Mouse (Mus musculus): ENCODE measurements around the gene Sox6. TPM values are rescaled to one million over a fixed set of nuclear protein-coding genes. Genes with fewer than 3 reads are reported as not detected.

Sox6 gene
- polyA plus RNA-seq, 1 experiment from 2014 or later, result 33.2 TPM

- H3K36me3 ChIP-seq, result no peaks in the 10 kb centered on the region
- H3K9me3 ChIP-seq (replicated peaks), result no peaks in the 10 kb centered on the region; the same call in 1 of the 2 replicates
- no peak for ATAC-seq (ENCODE audit: insufficient number of reproducible peaks, low FRiP score)
- H3K27me3 ChIP-seq (replicated peaks), result no peaks in the 10 kb centered on the region
- H3K4me2 ChIP-seq, result no peak overlapping the region
- H3K4me1 ChIP-seq (replicated peaks), result peaks cover 4% of the 10 kb centered on the region; the same call in 1 of the 2 replicates
- H3K9ac ChIP-seq, result no peak overlapping the region
- WGBS, result 74% methylated on average over 7 of the region's 7 CpGs
- no peak overlapping the region for H3K27ac ChIP-seq (ENCODE audit: poor library complexity, severe bottlenecking)
- H3K4me3 ChIP-seq, result no peak overlapping the region
Measured at GRCm38 (mm10) chr7:115604883-115605282, 433.7 kb downstream of the Sox6 start.

- H3K27ac ChIP-seq (ENCODE audit: poor library complexity, severe bottlenecking), result no peak overlapping the region
- ATAC-seq (ENCODE audit: insufficient number of reproducible peaks, low FRiP score), result no peak
Measured at GRCm38 (mm10) chr7:115597376-115597775, 441.2 kb downstream of the Sox6 start.

GRCm38 (mm10) chr7:115580461-115580860 lies 458.1 kb downstream of the Sox6 start:
- Histone ChIP-seq H3K4me3 (no peak overlapping the region), H3K36me3 (no peaks in the 10 kb centered on the region), H3K27ac (ENCODE audit: poor library complexity, severe bottlenecking) (no peak overlapping the region), H3K4me1 (replicated peaks) (peaks cover 11% of the 10 kb centered on the region), H3K27me3 (replicated peaks) (no peaks in the 10 kb centered on the region), H3K9ac (no peak overlapping the region), H3K4me2 (no peak overlapping the region), H3K9me3 (replicated peaks) (no peaks in the 10 kb centered on the region)
- no peak for ATAC-seq (ENCODE audit: insufficient number of reproducible peaks, low FRiP score)
- WGBS, result 76% methylated on average over 7 of the region's 7 CpGs

More at GRCm38 (mm10) chr7:115597376-115597775, 441.2 kb downstream of the Sox6 start:
- H3K27me3 ChIP-seq (replicated peaks), result no peaks in the 10 kb centered on the region
- H3K4me3 ChIP-seq, result no peak overlapping the region
- 0 out of 2 replicates have a peak, but pooled peaks cover 4% of the 10 kb centered on the region for H3K4me1 ChIP-seq (replicated peaks)
- no peaks in the 10 kb centered on the region for H3K36me3 ChIP-seq
- 76% methylated on average over 6 of the region's 6 CpGs for WGBS
- H3K9ac ChIP-seq, result no peak overlapping the region
- no peak overlapping the region for H3K4me2 ChIP-seq
- no peaks in the 10 kb centered on the region for H3K9me3 ChIP-seq (replicated peaks)

- 80% methylated on average over 3 of the region's 3 CpGs for WGBS
- Histone ChIP-seq H3K9me3 (replicated peaks) (no peaks in the 10 kb centered on the region), H3K27me3 (replicated peaks) (no peaks in the 10 kb centered on the region), H3K36me3 (no peaks in the 10 kb centered on the region), H3K27ac (ENCODE audit: poor library complexity, severe bottlenecking) (no peak overlapping the region), H3K4me1 (replicated peaks) (peaks cover 11% of the 10 kb centered on the region), H3K9ac (no peak overlapping the region), H3K4me3 (no peak overlapping the region), H3K4me2 (no peak overlapping the region)
- ATAC-seq (ENCODE audit: insufficient number of reproducible peaks, low FRiP score), result no peak
Measured at GRCm38 (mm10) chr7:115579826-115580225, 458.8 kb downstream of the Sox6 start.

- no peak overlapping the region for H3K4me2 ChIP-seq
- peaks cover 11% of the 10 kb centered on the region for H3K4me1 ChIP-seq (replicated peaks)
- H3K9ac ChIP-seq, result no peak overlapping the region
- H3K36me3 ChIP-seq, result no peaks in the 10 kb centered on the region
- no peak overlapping the region for H3K4me3 ChIP-seq
- no peak overlapping the region; the same call in 1 of the 2 replicates for H3K27ac ChIP-seq (ENCODE audit: poor library complexity, severe bottlenecking)
- H3K27me3 ChIP-seq (replicated peaks), result no peaks in the 10 kb centered on the region
- no peaks in the 10 kb centered on the region for H3K9me3 ChIP-seq (replicated peaks)
- 76% methylated on average over 1 of the region's 1 CpGs for WGBS
- no peak for ATAC-seq (ENCODE audit: insufficient number of reproducible peaks, low FRiP score)
Measured at GRCm38 (mm10) chr7:115576387-115576786, 462.2 kb downstream of the Sox6 start.

GRCm38 (mm10) chr7:115574834-115575233 lies 463.8 kb downstream of the Sox6 start:
- Histone ChIP-seq H3K27ac (ENCODE audit: poor library complexity, severe bottlenecking) (no peak overlapping the region), H3K27me3 (replicated peaks) (no peaks in the 10 kb centered on the region), H3K4me3 (no peak overlapping the region), H3K9ac (no peak overlapping the region), H3K36me3 (no peaks in the 10 kb centered on the region), H3K4me2 (no peak overlapping the region), H3K9me3 (replicated peaks) (no peaks in the 10 kb centered on the region), H3K4me1 (replicated peaks) (peaks cover 16% of the 10 kb centered on the region)
- no peak for ATAC-seq (ENCODE audit: insufficient number of reproducible peaks, low FRiP score)
- WGBS, result 43% methylated on average over 1 of the region's 1 CpGs

GRCm38 (mm10) chr7:115568821-115569240 lies 469.8 kb downstream of the Sox6 start:
- Histone ChIP-seq H3K4me3 (no peak overlapping the region), H3K4me1 (replicated peaks) (peaks cover 21% of the 10 kb centered on the region), H3K36me3 (no peaks in the 10 kb centered on the region), H3K9ac (peak overlapping the region; percentile 24; the same call in 1 of the 2 replicates), H3K9me3 (replicated peaks) (no peaks in the 10 kb centered on the region), H3K4me2 (peak overlapping the region; percentile 42), H3K27ac (ENCODE audit: poor library complexity, severe bottlenecking) (no peak overlapping the region), H3K27me3 (replicated peaks) (no peaks in the 10 kb centered on the region)
- no peak for ATAC-seq (ENCODE audit: insufficient number of reproducible peaks, low FRiP score)
- WGBS, result 27% methylated on average over 9 of the region's 9 CpGs

- peaks cover 21% of the 10 kb centered on the region for H3K4me1 ChIP-seq (replicated peaks)
- no peaks in the 10 kb centered on the region for H3K36me3 ChIP-seq
- H3K9ac ChIP-seq, result no peak overlapping the region
- H3K27me3 ChIP-seq (replicated peaks), result no peaks in the 10 kb centered on the region
- no peaks in the 10 kb centered on the region for H3K9me3 ChIP-seq (replicated peaks)
- H3K4me3 ChIP-seq, result no peak overlapping the region
- no peak for ATAC-seq (ENCODE audit: insufficient number of reproducible peaks, low FRiP score)
- 70% methylated on average over 11 of the region's 11 CpGs for WGBS
- H3K4me2 ChIP-seq, result peak overlapping the region; percentile 42
- H3K27ac ChIP-seq (ENCODE audit: poor library complexity, severe bottlenecking), result no peak overlapping the region
Measured at GRCm38 (mm10) chr7:115568301-115568700, 470.3 kb downstream of the Sox6 start.

- no peaks in the 10 kb centered on the region for H3K36me3 ChIP-seq
- H3K27ac ChIP-seq (ENCODE audit: poor library complexity, severe bottlenecking), result no peak overlapping the region
- no peak overlapping the region for H3K4me2 ChIP-seq
- H3K9ac ChIP-seq, result no peak overlapping the region
- H3K4me3 ChIP-seq, result no peak overlapping the region
- ATAC-seq (ENCODE audit: insufficient number of reproducible peaks, low FRiP score), result no peak
- H3K27me3 ChIP-seq (replicated peaks), result no peaks in the 10 kb centered on the region
- WGBS, result 78% methylated on average over 2 of the region's 2 CpGs
- H3K4me1 ChIP-seq (replicated peaks), result peaks cover 21% of the 10 kb centered on the region
- no peaks in the 10 kb centered on the region for H3K9me3 ChIP-seq (replicated peaks)
Measured at GRCm38 (mm10) chr7:115566818-115567217, 471.8 kb downstream of the Sox6 start.

- ATAC-seq (ENCODE audit: insufficient number of reproducible peaks, low FRiP score), result no peak
- no peaks in the 10 kb centered on the region for H3K36me3 ChIP-seq
- no peak overlapping the region for H3K27ac ChIP-seq (ENCODE audit: poor library complexity, severe bottlenecking)
- H3K4me1 ChIP-seq (replicated peaks), result peaks cover 16% of the 10 kb centered on the region
- no peak overlapping the region for H3K4me2 ChIP-seq
- no peaks in the 10 kb centered on the region for H3K9me3 ChIP-seq (replicated peaks)
- H3K9ac ChIP-seq, result no peak overlapping the region
- 70% methylated on average over 5 of the region's 5 CpGs for WGBS
- no peaks in the 10 kb centered on the region for H3K27me3 ChIP-seq (replicated peaks)
- H3K4me3 ChIP-seq, result no peak overlapping the region
Measured at GRCm38 (mm10) chr7:115565060-115565426, 473.6 kb downstream of the Sox6 start.

GRCm38 (mm10) chr7:115564359-115565059 lies 474.1 kb downstream of the Sox6 start:
- no peak for ATAC-seq (ENCODE audit: insufficient number of reproducible peaks, low FRiP score)
- H3K4me3 ChIP-seq, result no peak overlapping the region
- peaks cover 16% of the 10 kb centered on the region for H3K4me1 ChIP-seq (replicated peaks)
- no peaks in the 10 kb centered on the region for H3K27me3 ChIP-seq (replicated peaks)
- no peak overlapping the region for H3K9ac ChIP-seq
- H3K9me3 ChIP-seq (replicated peaks), result no peaks in the 10 kb centered on the region
- no peaks in the 10 kb centered on the region for H3K36me3 ChIP-seq
- peak overlapping the region; percentile 55 for H3K27ac ChIP-seq (ENCODE audit: poor library complexity, severe bottlenecking)
- 47% methylated on average over 6 of the region's 6 CpGs for WGBS
- no peak overlapping the region for H3K4me2 ChIP-seq

- H3K9me3 ChIP-seq (replicated peaks), result no peaks in the 10 kb centered on the region
- no peak overlapping the region for H3K4me3 ChIP-seq
- no peaks in the 10 kb centered on the region for H3K36me3 ChIP-seq
- H3K27me3 ChIP-seq (replicated peaks), result no peaks in the 10 kb centered on the region
- no peak overlapping the region for H3K27ac ChIP-seq (ENCODE audit: poor library complexity, severe bottlenecking)
- no peak overlapping the region for H3K9ac ChIP-seq
- no peak overlapping the region for H3K4me2 ChIP-seq
- WGBS, result 60% methylated on average over 3 of the region's 3 CpGs
- no peak for ATAC-seq (ENCODE audit: insufficient number of reproducible peaks, low FRiP score)
- H3K4me1 ChIP-seq (replicated peaks), result 0 out of 2 replicates have a peak, but pooled peaks cover 5% of the 10 kb centered on the region
Measured at GRCm38 (mm10) chr7:115556677-115557076, 481.9 kb downstream of the Sox6 start.

Data from heart, embryonic 12.5 days (tissue).